Mouse (Mus musculus): ENCODE results near the gene Sh3pxd2a. TPM values are rescaled to one million over a fixed set of nuclear protein-coding genes. Genes with fewer than 3 reads are reported as not detected.

The Sh3pxd2a gene
- polyA plus RNA-seq, 1 experiment: 47.6 TPM

GRCm38 (mm10) chr19:47338396-47339164 is 125.6 kb downstream of the Sh3pxd2a start:
- no peaks in the 10 kb centered on the region for H3K27me3 ChIP-seq (ENCODE audit: control insufficient read depth, insufficient read depth, low read length, poor library complexity, severe bottlenecking)
- H3K4me1 ChIP-seq (ENCODE audit: control insufficient read depth, insufficient read depth, low read length): peaks cover 2% of the 10 kb centered on the region
- no peak overlapping the region for H3K27ac ChIP-seq (ENCODE audit: insufficient read depth, low read length)
- H3K36me3 ChIP-seq (ENCODE audit: control insufficient read depth, insufficient read depth, low read length, poor library complexity, severe bottlenecking): no peaks in the 10 kb centered on the region
- H3K9ac ChIP-seq (ENCODE audit: low read depth, poor library complexity, severe bottlenecking): no peak overlapping the region
- TF ChIP-seq EP300 (IDR thresholded peaks at IDR 0.05; ENCODE audit: insufficient read depth, low read depth, low read length) (no peak), CTCF (IDR thresholded peaks at IDR 0.05; ENCODE audit: low read depth, low read length) (no peak)
- peak overlapping the region; percentile 25; the same call in 1 of the 2 replicates for H3K4me3 ChIP-seq (ENCODE audit: low read depth, low read length)
- no peaks in the 10 kb centered on the region for H3K9me3 ChIP-seq (replicated peaks; ENCODE audit: control insufficient read depth, insufficient read depth, low read length, poor library complexity, severe bottlenecking)

GRCm38 (mm10) chr19:47337743-47338142 is 126.5 kb downstream of the Sh3pxd2a start:
- no peak overlapping the region for H3K27ac ChIP-seq (ENCODE audit: insufficient read depth, low read length)
- TF ChIP-seq POLR2A (IDR thresholded peaks at IDR 0.05; ENCODE audit: insufficient read depth, low read length): no peak
- TF ChIP-seq EP300 (IDR thresholded peaks at IDR 0.05; ENCODE audit: insufficient read depth, low read depth, low read length): no peak
- peak; percentile 96 for TF ChIP-seq CTCF (IDR thresholded peaks at IDR 0.05; ENCODE audit: low read depth, low read length)
- H3K4me3 ChIP-seq (ENCODE audit: low read depth, low read length): no peak overlapping the region
- H3K9ac ChIP-seq (ENCODE audit: low read depth, poor library complexity, severe bottlenecking): no peak overlapping the region
- peaks cover 5% of the 10 kb centered on the region for H3K4me1 ChIP-seq (ENCODE audit: control insufficient read depth, insufficient read depth, low read length)
- no peaks in the 10 kb centered on the region for H3K9me3 ChIP-seq (replicated peaks; ENCODE audit: control insufficient read depth, insufficient read depth, low read length, poor library complexity, severe bottlenecking)
- no peaks in the 10 kb centered on the region for H3K36me3 ChIP-seq (ENCODE audit: control insufficient read depth, insufficient read depth, low read length, poor library complexity, severe bottlenecking)
- no peaks in the 10 kb centered on the region for H3K27me3 ChIP-seq (ENCODE audit: control insufficient read depth, insufficient read depth, low read length, poor library complexity, severe bottlenecking)

DNA sequence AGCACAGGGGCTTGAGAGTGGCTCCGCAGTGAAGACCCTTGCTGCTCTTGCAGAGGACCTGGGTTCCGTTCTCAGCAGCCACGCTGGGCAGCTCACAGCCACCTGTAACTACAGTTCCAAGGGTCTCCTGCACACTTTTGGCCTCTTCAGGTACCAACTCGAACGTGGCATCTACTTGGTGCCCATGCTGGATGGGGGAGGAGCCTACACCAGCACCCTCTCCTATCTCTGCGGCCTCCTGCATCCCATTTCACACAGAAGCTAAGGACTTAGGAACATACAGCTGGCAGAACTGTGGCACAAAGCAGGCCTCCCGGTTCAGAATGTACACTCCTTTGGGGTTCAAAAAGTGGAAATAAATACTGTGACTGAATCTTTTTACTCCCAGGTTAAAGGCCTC is 127.0 kb downstream of the Sh3pxd2a start:
- H3K9me3 ChIP-seq (replicated peaks; ENCODE audit: control insufficient read depth, insufficient read depth, low read length, poor library complexity, severe bottlenecking): no peaks in the 10 kb centered on the region
- H3K9ac ChIP-seq (ENCODE audit: low read depth, poor library complexity, severe bottlenecking): no peak overlapping the region
- no peaks in the 10 kb centered on the region for H3K36me3 ChIP-seq (ENCODE audit: control insufficient read depth, insufficient read depth, low read length, poor library complexity, severe bottlenecking)
- H3K4me1 ChIP-seq (ENCODE audit: control insufficient read depth, insufficient read depth, low read length): peaks cover 5% of the 10 kb centered on the region
- no peak overlapping the region for H3K27ac ChIP-seq (ENCODE audit: insufficient read depth, low read length)
- TF ChIP-seq POLR2A (IDR thresholded peaks at IDR 0.05; ENCODE audit: insufficient read depth, low read length): no peak
- no peak for TF ChIP-seq EP300 (IDR thresholded peaks at IDR 0.05; ENCODE audit: insufficient read depth, low read depth, low read length)
- H3K27me3 ChIP-seq (ENCODE audit: control insufficient read depth, insufficient read depth, low read length, poor library complexity, severe bottlenecking): no peaks in the 10 kb centered on the region
- H3K4me3 ChIP-seq (ENCODE audit: low read depth, low read length): no peak overlapping the region

GRCm38 (mm10) chr19:47335262-47335661 is 128.9 kb downstream of the Sh3pxd2a start:
- no peak overlapping the region for H3K27ac ChIP-seq (ENCODE audit: insufficient read depth, low read length)
- H3K27me3 ChIP-seq (ENCODE audit: control insufficient read depth, insufficient read depth, low read length, poor library complexity, severe bottlenecking): no peaks in the 10 kb centered on the region
- no peak overlapping the region for H3K4me3 ChIP-seq (ENCODE audit: low read depth, low read length)
- no peak for TF ChIP-seq CTCF (IDR thresholded peaks at IDR 0.05; ENCODE audit: low read depth, low read length)
- TF ChIP-seq POLR2A (IDR thresholded peaks at IDR 0.05; ENCODE audit: insufficient read depth, low read length): no peak
- no peak for TF ChIP-seq EP300 (IDR thresholded peaks at IDR 0.05; ENCODE audit: insufficient read depth, low read depth, low read length)
- peaks cover 7% of the 10 kb centered on the region for H3K4me1 ChIP-seq (ENCODE audit: control insufficient read depth, insufficient read depth, low read length)
- H3K36me3 ChIP-seq (ENCODE audit: control insufficient read depth, insufficient read depth, low read length, poor library complexity, severe bottlenecking): no peaks in the 10 kb centered on the region
- no peaks in the 10 kb centered on the region for H3K9me3 ChIP-seq (replicated peaks; ENCODE audit: control insufficient read depth, insufficient read depth, low read length, poor library complexity, severe bottlenecking)
- no peak overlapping the region for H3K9ac ChIP-seq (ENCODE audit: low read depth, poor library complexity, severe bottlenecking)

DNA sequence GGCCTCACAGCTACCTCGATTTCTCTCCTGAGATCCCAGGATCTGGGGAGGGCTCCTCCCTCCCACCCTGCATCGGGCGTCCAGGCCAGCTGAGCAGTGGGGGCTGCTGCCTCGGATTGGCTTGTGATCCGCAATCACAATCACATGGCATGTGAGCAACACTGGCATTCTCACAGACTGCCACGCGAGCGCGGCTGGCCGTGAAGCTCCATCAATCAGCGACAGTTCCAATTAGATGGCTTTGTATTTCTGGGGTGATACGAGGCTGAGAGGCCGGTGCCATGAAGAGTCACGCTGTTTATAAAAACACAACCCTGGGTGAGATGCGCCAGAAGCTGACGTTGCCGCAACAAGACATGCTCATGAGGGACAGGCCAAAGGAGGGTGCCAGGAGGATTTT is 129.5 kb downstream of the Sh3pxd2a start:
- Histone ChIP-seq H3K4me3 (ENCODE audit: low read depth, low read length) (no peak overlapping the region), H3K4me1 (ENCODE audit: control insufficient read depth, insufficient read depth, low read length) (peaks cover 7% of the 10 kb centered on the region), H3K27me3 (ENCODE audit: control insufficient read depth, insufficient read depth, low read length, poor library complexity, severe bottlenecking) (no peaks in the 10 kb centered on the region), H3K9ac (ENCODE audit: low read depth, poor library complexity, severe bottlenecking) (no peak overlapping the region), H3K27ac (ENCODE audit: insufficient read depth, low read length) (no peak overlapping the region), H3K9me3 (replicated peaks; ENCODE audit: control insufficient read depth, insufficient read depth, low read length, poor library complexity, severe bottlenecking) (no peaks in the 10 kb centered on the region), H3K36me3 (ENCODE audit: control insufficient read depth, insufficient read depth, low read length, poor library complexity, severe bottlenecking) (no peaks in the 10 kb centered on the region)
- TF ChIP-seq EP300 (IDR thresholded peaks at IDR 0.05; ENCODE audit: insufficient read depth, low read depth, low read length) (no peak), CTCF (IDR thresholded peaks at IDR 0.05; ENCODE audit: low read depth, low read length) (no peak), POLR2A (IDR thresholded peaks at IDR 0.05; ENCODE audit: insufficient read depth, low read length) (no peak)

- no peaks in the 10 kb centered on the region for H3K9me3 ChIP-seq (replicated peaks; ENCODE audit: control insufficient read depth, insufficient read depth, low read length, poor library complexity, severe bottlenecking)
- peak overlapping the region; percentile 80 for H3K27ac ChIP-seq (ENCODE audit: insufficient read depth, low read length)
- peaks cover 19% of the 10 kb centered on the region for H3K4me1 ChIP-seq (ENCODE audit: control insufficient read depth, insufficient read depth, low read length)
- H3K9ac ChIP-seq (ENCODE audit: low read depth, poor library complexity, severe bottlenecking): no peak overlapping the region
- H3K27me3 ChIP-seq (ENCODE audit: control insufficient read depth, insufficient read depth, low read length, poor library complexity, severe bottlenecking): no peaks in the 10 kb centered on the region
- H3K36me3 ChIP-seq (ENCODE audit: control insufficient read depth, insufficient read depth, low read length, poor library complexity, severe bottlenecking): no peaks in the 10 kb centered on the region
- no peak overlapping the region for H3K4me3 ChIP-seq (ENCODE audit: low read depth, low read length)
- TF ChIP-seq EP300 (IDR thresholded peaks at IDR 0.05; ENCODE audit: insufficient read depth, low read depth, low read length) (peak; percentile 96), CTCF (IDR thresholded peaks at IDR 0.05; ENCODE audit: low read depth, low read length) (no peak)
Observed at GRCm38 (mm10) chr19:47330743-47331227, 133.4 kb downstream of the Sh3pxd2a start.
